Mouse (Mus musculus) monocyte, adult 2 months (primary cell): ENCODE data around the gene Nr4a1.

Experiments
- DNase-seq, 2 experiments: peaks; one replicate each; pipeline ENCODE4 v3.0.0; 2022; ENCODE audit warnings: low spot score in 2 of 2, low read depth in 1 of 2

Gene Nr4a1

GRCm38 (mm10) chr15:101253886-101254795 lies at the start of gene Nr4a1:
Nr4a1 (plus strand) TSS chr15:101254269.
- DNase-seq: peak in 1 of 2 experiments; percentile 82

DNA sequence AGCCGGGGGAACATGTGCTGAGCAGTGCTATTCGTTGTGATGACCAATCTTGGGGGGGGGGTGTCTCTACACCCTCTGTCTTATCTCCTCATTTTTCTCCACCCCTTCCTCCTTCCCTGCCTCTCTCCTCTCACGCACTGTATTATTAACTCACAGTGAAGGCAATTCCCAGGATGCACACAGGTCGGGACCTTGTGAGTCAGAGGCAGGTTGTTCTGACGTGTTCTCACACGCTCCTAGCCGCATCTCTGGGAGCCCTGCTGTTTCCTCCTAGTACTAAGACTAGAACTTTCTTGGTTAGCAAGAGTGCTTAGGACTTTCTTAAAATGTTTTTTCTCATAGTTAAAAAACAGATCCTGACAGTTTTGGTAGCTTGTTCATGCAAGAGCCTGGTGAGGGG lies 49.3 kb upstream of the Nr4a1 start:
- DNase-seq: no peak

GRCm38 (mm10) chr15:101210228-101210627 lies 43.8 kb upstream of the Nr4a1 start:
- peak in 1 of 2 experiments; percentile 27 for DNase-seq

GRCm38 (mm10) chr15:101210998-101211613 lies 43.0 kb upstream of the Nr4a1 start:
- DNase-seq: no peak

GRCm38 (mm10) chr15:101212435-101212834 lies 41.6 kb upstream of the Nr4a1 start:
- no peak for DNase-seq

DNA sequence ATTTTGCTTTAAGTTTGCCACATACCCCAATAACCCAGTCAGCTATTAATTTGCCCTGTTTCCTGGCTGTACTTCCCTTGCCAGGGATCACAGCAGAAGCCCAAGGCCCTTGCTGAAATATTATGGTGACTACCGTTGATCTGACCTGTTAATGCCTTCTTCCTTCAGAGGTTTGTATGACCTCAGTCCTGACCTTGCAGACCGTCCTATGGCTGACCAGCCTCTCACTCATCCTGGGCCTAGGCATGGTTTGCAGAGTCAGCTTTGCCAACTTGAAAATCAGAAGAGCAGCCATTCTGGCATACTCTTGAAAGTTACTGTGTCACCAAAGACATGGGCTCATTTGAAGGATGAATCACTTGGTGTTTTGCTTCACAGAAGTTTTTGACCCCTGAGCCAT lies 38.9 kb upstream of the Nr4a1 start:
- DNase-seq: no peak

GRCm38 (mm10) chr15:101216036-101216435 lies 38.0 kb upstream of the Nr4a1 start:
- no peak for DNase-seq

GRCm38 (mm10) chr15:101220905-101221297 lies 33.2 kb upstream of the Nr4a1 start:
- no peak for DNase-seq

GRCm38 (mm10) chr15:101221298-101222104 lies 32.6 kb upstream of the Nr4a1 start:
- DNase-seq: peak in 1 of 2 experiments; percentile 72

- DNase-seq: peak in 1 of 2 experiments; percentile 61
Measured at GRCm38 (mm10) chr15:101222897-101223482, 31.1 kb upstream of the Nr4a1 start.

DNA sequence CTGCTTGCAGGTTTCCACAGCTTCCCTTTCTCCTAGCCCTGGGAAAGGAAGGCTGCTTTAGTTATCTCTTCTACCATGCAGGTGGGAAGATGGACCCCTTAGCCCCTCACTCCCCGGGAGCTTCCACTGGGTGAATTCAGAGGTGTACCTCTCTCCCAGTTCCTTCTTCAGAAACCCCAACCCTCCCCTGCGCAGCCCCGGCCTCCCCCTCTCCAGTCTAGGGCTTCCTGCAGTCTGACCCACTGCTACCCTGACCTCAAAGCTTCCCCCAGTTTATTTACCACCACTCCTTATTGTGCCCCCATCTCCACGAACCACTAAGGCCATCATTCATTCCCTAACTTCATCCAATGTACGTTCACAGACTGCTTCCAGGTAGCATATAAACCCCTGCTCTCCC lies 30.5 kb upstream of the Nr4a1 start:
- DNase-seq: no peak

DNA sequence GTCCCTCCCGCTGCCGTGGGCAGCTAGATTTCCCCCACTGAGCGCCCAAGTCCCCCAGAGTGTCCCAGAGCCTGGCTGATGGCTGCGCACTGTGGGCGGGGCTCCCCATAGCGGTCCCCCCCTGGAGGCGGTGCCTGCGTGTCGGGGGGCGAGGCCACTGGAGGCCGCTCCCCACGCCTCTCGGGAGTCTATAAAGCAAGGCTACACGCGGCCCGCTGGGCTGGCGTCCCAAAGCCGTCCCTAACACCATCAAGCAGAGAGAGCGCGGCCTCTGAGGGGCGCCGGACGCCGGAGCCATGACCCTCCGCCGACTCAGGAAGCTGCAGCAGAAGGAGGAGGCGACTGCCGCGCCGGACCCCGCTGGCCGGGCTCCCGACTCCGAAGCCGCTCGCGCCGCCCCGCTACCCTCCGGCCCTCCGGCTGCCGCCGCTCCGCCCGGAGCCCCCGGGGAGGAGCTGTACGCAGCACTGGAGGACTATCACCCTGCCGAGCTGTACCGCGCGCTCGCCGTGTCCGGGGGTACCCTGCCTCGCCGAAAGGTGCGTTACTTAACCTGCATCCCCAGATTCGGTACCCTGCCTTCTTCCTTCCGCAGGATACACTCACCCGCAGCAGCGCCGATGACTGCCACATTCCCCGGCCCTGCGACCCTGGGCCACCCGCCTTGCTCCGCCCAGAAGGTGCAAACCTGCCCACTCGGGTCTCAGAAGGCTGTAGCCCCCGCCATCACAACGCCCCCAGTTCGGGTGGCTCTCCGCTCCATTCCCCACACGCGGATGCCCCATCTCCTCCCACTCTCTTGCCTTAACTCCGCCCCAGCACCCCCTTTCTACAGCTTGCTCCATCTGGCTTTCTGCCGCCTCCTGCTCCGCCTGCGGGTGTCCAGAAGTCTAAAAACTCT lies 29.8 kb upstream of the Nr4a1 start, which contains the start of gene Grasp:
Gene Grasp (plus strand): TSS at position 183 of the 901 bp plus-strand sequence.
- peak in 1 of 2 experiments; percentile 72 for DNase-seq

DNA sequence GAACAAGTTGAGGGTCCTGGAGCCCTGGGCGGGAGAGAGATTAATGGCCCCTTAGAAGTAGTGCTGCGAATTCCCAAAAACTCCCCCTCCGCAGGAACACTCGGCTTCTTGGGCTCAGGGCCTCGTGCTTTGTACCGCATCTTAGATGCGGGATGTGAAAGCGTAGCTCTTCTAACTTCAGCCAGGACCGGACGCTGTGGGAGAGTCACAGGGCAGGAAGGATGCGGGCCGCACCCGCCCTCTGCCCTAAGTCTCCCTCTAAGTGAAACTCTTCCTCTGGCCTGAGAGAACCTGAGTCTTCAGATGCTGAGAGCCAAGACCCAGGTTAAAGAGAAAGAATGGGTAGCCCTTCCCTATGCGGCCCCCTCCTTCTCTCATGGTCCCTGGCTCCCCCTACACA lies 29.1 kb upstream of the Nr4a1 start:
- DNase-seq: no peak

DNA sequence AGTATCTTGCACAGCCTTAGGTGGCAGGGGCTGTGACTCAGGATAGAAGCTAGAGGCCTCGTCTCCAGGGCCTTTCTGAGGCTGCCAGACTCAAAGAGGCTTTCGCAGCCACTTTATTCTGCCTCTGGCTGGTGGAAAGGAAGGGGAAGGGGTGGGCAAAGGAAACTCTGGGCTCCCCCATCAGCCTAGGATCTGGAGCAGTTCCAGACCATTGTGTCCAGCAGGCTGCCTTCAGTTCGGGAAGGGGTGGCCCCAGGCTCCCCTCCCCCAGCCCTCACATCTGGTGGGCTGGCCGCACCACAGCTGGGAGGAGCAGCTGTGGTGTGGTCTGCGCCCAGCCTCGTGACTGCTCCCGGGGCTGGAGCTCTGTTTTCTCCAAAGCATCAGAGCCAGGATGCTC lies 26.1 kb upstream of the Nr4a1 start:
- DNase-seq: no peak

DNA sequence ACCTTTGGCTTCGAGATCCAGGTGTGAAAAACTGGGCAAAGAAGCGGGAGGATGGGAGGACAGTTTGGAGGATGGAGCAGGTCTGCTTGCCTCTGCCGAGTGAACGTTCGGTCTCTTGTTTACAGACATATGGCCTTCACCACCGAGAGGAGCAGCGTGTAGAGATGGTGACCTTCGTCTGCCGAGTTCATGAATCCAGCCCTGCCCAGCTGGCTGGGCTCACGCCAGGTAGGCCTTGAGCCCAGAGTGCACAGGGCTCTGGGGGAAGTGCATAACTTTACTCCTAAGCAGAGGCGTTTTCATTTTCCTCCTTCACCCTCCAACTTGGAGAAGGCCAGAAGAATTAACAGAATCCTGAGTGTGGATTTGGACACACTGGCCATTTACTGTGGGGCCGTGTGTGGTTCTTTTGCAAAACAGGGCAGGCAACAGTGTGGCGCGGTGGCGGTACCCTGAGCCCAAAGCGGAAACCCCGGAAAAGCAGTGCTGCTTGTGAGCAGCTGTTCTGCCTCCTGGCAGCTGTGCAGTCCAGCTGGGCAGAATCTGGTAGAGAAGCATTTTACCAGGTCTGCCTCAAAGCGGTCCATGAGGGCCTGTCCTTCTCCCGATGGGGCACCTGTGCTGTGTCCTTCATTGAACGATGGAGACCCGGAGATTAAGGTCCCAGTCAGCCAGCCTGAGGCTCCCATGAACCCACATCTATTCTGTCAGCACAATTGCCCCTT lies 25.0 kb upstream of the Nr4a1 start:
- no peak for DNase-seq

DNA sequence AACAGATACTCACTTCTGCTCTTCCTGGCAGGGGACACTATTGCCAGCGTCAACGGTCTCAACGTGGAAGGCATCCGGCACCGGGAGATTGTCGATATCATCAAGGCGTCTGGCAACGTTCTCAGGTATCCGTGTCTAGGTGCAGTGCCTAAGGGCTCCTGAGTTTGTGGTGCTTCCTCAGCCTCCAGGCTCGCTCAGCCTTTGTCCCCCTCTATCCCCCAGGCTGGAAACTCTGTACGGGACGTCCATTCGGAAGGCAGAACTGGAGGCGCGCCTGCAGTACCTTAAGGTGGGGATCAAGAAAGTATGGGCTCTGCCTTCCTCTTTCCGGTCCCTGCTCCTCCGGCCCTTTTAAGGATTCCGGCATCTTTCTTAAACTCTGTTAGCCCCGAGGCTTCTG lies 23.6 kb upstream of the Nr4a1 start:
- no peak for DNase-seq

GRCm38 (mm10) chr15:101230995-101231647 lies 22.9 kb upstream of the Nr4a1 start:
- DNase-seq: peak in 1 of 2 experiments; percentile 59

DNA sequence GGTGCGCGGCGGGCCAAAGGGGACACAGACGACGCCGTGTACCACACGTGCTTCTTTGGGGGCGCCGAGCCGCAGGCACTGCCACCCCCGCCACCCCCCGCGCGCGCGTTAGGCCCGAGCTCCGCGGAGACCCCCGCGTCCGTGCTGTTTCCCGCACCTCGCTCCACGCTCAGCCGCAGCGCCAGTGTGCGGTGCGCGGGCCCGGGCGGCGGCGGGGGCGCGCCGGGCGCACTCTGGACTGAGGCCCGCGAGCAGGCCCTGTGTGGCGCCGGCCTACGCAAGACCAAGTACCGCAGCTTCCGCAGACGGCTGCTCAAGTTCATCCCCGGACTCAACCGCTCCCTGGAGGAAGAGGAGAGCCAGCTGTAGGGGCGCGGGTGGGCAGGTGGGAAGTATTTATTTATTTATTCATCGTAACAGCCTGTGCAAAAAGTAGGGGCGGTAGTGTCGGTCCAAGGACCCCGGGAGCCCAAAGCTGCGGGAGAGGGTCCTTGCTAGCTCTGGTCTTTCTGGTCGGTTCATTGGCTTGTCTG lies 22.4 kb upstream of the Nr4a1 start:
- DNase-seq: no peak

- DNase-seq: no peak
Measured at GRCm38 (mm10) chr15:101232607-101233006, 21.5 kb upstream of the Nr4a1 start.
